Mouse (Mus musculus): ENCODE measurements around the gene AL607142.1. TPM values are rescaled to one million over a fixed set of nuclear protein-coding genes. Genes with fewer than 3 reads are reported as not detected.

The AL607142.1 gene
- total RNA-seq, 1 experiment: not detected

DNA sequence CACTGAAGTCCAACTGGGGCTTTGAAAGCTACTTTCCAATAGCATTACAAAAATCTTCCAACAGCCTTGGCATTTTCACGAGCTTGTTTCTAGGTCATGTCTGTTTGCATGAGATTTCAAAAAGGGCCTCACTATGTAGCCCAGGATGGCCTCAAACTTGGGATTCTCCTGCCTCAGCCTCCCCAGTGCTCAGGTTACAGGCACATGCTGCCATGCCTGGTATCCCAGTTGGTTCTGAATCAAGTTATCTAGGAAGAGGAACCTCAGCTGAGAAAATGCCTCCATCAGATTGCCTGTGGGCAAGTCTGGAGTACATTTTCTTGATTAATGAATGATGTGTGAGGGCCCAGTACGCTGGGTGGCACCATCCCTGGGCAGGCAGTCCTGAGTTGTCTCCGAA lies 6.6 kb upstream of the AL607142.1 start:
- DNase-seq (ENCODE audit: low read depth, low spot score): no peak
- in situ Hi-C loops (cut with MboI; ENCODE audit: low sequenced_read_pairs in 2 of 2, unreplicated experiment in 2 of 2): no loop called here

DNA sequence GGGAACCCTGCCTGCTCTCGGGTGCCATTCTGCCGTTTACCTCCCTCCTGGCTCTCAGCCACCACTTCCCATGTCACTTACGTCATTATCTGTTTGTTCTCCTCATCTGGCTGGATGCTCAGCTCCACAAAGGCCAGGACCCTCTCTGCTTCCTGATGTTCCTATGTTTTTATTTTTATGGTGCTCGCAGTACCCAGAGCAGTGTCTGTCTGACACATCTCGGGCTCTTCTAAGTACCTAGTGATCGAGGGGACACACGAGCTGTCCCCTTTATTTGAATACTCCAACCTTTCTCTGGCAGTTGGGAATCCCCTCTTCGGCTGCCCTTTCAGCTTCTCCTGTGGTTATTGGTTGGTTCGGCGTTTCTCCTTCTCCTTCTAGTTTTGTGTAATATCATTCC lies 6.0 kb upstream of the AL607142.1 start:
- no peak overlapping the region for H3K27ac ChIP-seq (ENCODE audit: insufficient read depth, low read depth, low read length, poor library complexity, severe bottlenecking)
- H3K4me3 ChIP-seq (ENCODE audit: insufficient read depth in 1 of 2, low read depth in 1 of 2, low read length in 2 of 2, poor library complexity in 1 of 2, severe bottlenecking in 1 of 2): no peak overlapping the region
- no peak overlapping the region for H3K9ac ChIP-seq (ENCODE audit: insufficient read depth, low read depth, low read length, poor library complexity, severe bottlenecking)
- no peaks in the 10 kb centered on the region for H3K4me1 ChIP-seq (ENCODE audit: control insufficient read depth in 2 of 2, insufficient read depth in 2 of 2, low read length in 2 of 2, poor library complexity in 1 of 2)
- in situ Hi-C loops (cut with MboI; ENCODE audit: low sequenced_read_pairs in 2 of 2, unreplicated experiment in 2 of 2): no loop called here
- DNase-seq (ENCODE audit: low read depth, low spot score): no peak
- H3K9me3 ChIP-seq (ENCODE audit: control insufficient read depth, insufficient read depth, low read depth, low read length): no peaks in the 10 kb centered on the region
- TF ChIP-seq HCFC1 (IDR thresholded peaks at IDR 0.05; ENCODE audit: borderline replicate concordance, insufficient read depth, low read length) (no peak), ZNF384 (IDR thresholded peaks at IDR 0.05; ENCODE audit: low read depth, low read length) (no peak), CHD2 (IDR thresholded peaks at IDR 0.05; ENCODE audit: low read depth, low read length) (no peak), MAFK (IDR thresholded peaks at IDR 0.05; ENCODE audit: insufficient read depth, low read depth, low read length) (no peak), ZC3H11A (IDR thresholded peaks at IDR 0.05; ENCODE audit: borderline replicate concordance, low read depth, low read length) (no peak)
- H3K36me3 ChIP-seq (ENCODE audit: control insufficient read depth, insufficient read depth, low read length, poor library complexity, severe bottlenecking): no peaks in the 10 kb centered on the region

More for the DNA sequence above, 6.6 kb upstream of the AL607142.1 start:
- Histone ChIP-seq H3K4me3 (ENCODE audit: insufficient read depth in 1 of 2, low read depth in 1 of 2, low read length in 2 of 2, poor library complexity in 1 of 2, severe bottlenecking in 1 of 2) (no peak overlapping the region), H3K27ac (ENCODE audit: insufficient read depth, low read depth, low read length, poor library complexity, severe bottlenecking) (no peak overlapping the region), H3K4me1 (ENCODE audit: control insufficient read depth in 2 of 2, insufficient read depth in 2 of 2, low read length in 2 of 2, poor library complexity in 1 of 2) (no peaks in the 10 kb centered on the region), H3K36me3 (ENCODE audit: control insufficient read depth, insufficient read depth, low read length, poor library complexity, severe bottlenecking) (no peaks in the 10 kb centered on the region), H3K9ac (ENCODE audit: insufficient read depth, low read depth, low read length, poor library complexity, severe bottlenecking) (no peak overlapping the region), H3K9me3 (ENCODE audit: control insufficient read depth, insufficient read depth, low read depth, low read length) (no peaks in the 10 kb centered on the region)
- TF ChIP-seq ZC3H11A (IDR thresholded peaks at IDR 0.05; ENCODE audit: borderline replicate concordance, low read depth, low read length) (no peak), HCFC1 (IDR thresholded peaks at IDR 0.05; ENCODE audit: borderline replicate concordance, insufficient read depth, low read length) (no peak), ZNF384 (IDR thresholded peaks at IDR 0.05; ENCODE audit: low read depth, low read length) (no peak), MAFK (IDR thresholded peaks at IDR 0.05; ENCODE audit: insufficient read depth, low read depth, low read length) (no peak), CHD2 (IDR thresholded peaks at IDR 0.05; ENCODE audit: low read depth, low read length) (no peak)

DNA sequence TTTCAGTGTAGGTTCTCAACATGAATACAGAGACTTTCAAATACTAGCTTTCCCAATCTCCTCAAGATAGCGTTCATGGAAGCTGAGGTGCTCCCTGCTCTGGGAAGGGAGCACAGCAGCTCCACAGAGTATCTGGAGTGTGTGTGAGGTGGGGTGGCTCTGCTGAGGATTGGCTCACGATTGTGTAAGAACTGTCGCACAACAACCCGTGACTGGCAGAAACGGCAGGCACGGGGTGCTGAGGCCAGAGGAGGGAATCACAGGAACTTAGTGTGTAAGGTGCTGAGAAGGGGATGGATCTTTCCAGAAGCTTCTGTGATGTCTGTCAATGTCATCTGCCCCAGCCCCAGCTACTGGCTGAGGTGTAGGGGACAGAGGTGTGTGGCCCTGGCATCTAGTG lies 3.1 kb upstream of the AL607142.1 start:
- no peaks in the 10 kb centered on the region for H3K36me3 ChIP-seq (ENCODE audit: control insufficient read depth, insufficient read depth, low read length, poor library complexity, severe bottlenecking)
- H3K9me3 ChIP-seq (ENCODE audit: control insufficient read depth, insufficient read depth, low read depth, low read length): no peaks in the 10 kb centered on the region
- no peak overlapping the region for H3K27ac ChIP-seq (ENCODE audit: insufficient read depth, low read depth, low read length, poor library complexity, severe bottlenecking)
- DNase-seq (ENCODE audit: low read depth, low spot score): no peak
- no peak overlapping the region for H3K4me3 ChIP-seq (ENCODE audit: insufficient read depth in 1 of 2, low read depth in 1 of 2, low read length in 2 of 2, poor library complexity in 1 of 2, severe bottlenecking in 1 of 2)
- no peaks in the 10 kb centered on the region for H3K4me1 ChIP-seq (ENCODE audit: control insufficient read depth in 2 of 2, insufficient read depth in 2 of 2, low read length in 2 of 2, poor library complexity in 1 of 2)
- H3K9ac ChIP-seq (ENCODE audit: insufficient read depth, low read depth, low read length, poor library complexity, severe bottlenecking): no peak overlapping the region
- in situ Hi-C loops (cut with MboI; ENCODE audit: low sequenced_read_pairs in 2 of 2, unreplicated experiment in 2 of 2): no loop called here
- TF ChIP-seq MAFK (IDR thresholded peaks at IDR 0.05; ENCODE audit: insufficient read depth, low read depth, low read length) (no peak), ZNF384 (IDR thresholded peaks at IDR 0.05; ENCODE audit: low read depth, low read length) (no peak), CHD2 (IDR thresholded peaks at IDR 0.05; ENCODE audit: low read depth, low read length) (no peak), ZC3H11A (IDR thresholded peaks at IDR 0.05; ENCODE audit: borderline replicate concordance, low read depth, low read length) (no peak), HCFC1 (IDR thresholded peaks at IDR 0.05; ENCODE audit: borderline replicate concordance, insufficient read depth, low read length) (no peak)

DNA sequence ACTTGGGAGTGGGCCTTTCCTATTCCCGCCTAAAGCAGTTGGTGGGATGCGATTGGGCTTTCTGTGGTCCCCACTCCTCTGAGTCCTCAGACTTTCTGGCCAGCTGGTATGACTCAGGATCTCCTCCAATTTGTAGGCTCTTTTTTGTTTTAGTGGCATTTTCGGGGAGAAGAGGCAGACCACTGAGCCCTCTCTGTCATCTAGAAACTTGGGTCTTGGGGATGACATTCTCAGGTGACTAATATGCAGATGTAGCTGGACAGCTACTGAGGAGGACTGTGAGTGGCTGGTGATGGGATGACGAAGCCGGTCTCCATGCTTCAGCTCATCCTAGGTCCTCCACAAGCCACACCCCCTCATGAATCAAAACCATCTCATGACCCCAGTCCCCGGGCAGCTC lies 2.6 kb upstream of the AL607142.1 start:
- Histone ChIP-seq H3K36me3 (ENCODE audit: control insufficient read depth, insufficient read depth, low read length, poor library complexity, severe bottlenecking) (no peaks in the 10 kb centered on the region), H3K9me3 (ENCODE audit: control insufficient read depth, insufficient read depth, low read depth, low read length) (no peaks in the 10 kb centered on the region), H3K4me1 (ENCODE audit: control insufficient read depth in 2 of 2, insufficient read depth in 2 of 2, low read length in 2 of 2, poor library complexity in 1 of 2) (no peaks in the 10 kb centered on the region), H3K9ac (ENCODE audit: insufficient read depth, low read depth, low read length, poor library complexity, severe bottlenecking) (no peak overlapping the region), H3K27ac (ENCODE audit: insufficient read depth, low read depth, low read length, poor library complexity, severe bottlenecking) (no peak overlapping the region), H3K4me3 (ENCODE audit: insufficient read depth in 1 of 2, low read depth in 1 of 2, low read length in 2 of 2, poor library complexity in 1 of 2, severe bottlenecking in 1 of 2) (no peak overlapping the region)
- no peak for DNase-seq (ENCODE audit: low read depth, low spot score)
- TF ChIP-seq ZC3H11A (IDR thresholded peaks at IDR 0.05; ENCODE audit: borderline replicate concordance, low read depth, low read length) (no peak), CHD2 (IDR thresholded peaks at IDR 0.05; ENCODE audit: low read depth, low read length) (no peak), MAFK (IDR thresholded peaks at IDR 0.05; ENCODE audit: insufficient read depth, low read depth, low read length) (no peak), HCFC1 (IDR thresholded peaks at IDR 0.05; ENCODE audit: borderline replicate concordance, insufficient read depth, low read length) (no peak), ZNF384 (IDR thresholded peaks at IDR 0.05; ENCODE audit: low read depth, low read length) (no peak)
- in situ Hi-C loops (cut with MboI; ENCODE audit: low sequenced_read_pairs in 2 of 2, unreplicated experiment in 2 of 2): no loop called here

DNA sequence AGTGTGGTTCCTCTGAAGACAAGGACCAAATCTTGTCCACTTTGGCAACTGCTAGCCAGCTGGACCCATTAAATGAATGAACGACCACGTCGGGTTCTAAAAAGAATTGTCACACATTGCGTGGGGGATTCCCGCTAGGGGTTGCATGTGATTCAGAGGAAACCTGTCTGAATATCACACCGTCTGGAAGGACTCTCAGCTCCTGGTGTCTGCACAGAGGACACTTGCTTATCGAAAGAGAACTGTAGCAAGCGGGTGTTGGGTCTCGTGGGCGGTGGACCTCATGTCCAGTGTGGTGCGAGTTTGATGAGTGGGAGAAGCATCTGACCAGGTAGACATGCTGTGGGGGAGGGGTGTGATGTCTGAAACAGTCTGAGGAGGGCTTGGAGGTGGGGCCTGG lies 2.0 kb upstream of the AL607142.1 start:
- no peak for TF ChIP-seq HCFC1 (IDR thresholded peaks at IDR 0.05; ENCODE audit: borderline replicate concordance, insufficient read depth, low read length)
- no peak for TF ChIP-seq ZC3H11A (IDR thresholded peaks at IDR 0.05; ENCODE audit: borderline replicate concordance, low read depth, low read length)
- no peak for TF ChIP-seq ZNF384 (IDR thresholded peaks at IDR 0.05; ENCODE audit: low read depth, low read length)
- no peak for TF ChIP-seq CHD2 (IDR thresholded peaks at IDR 0.05; ENCODE audit: low read depth, low read length)
- TF ChIP-seq MAFK (IDR thresholded peaks at IDR 0.05; ENCODE audit: insufficient read depth, low read depth, low read length): no peak
- H3K4me1 ChIP-seq (ENCODE audit: control insufficient read depth in 2 of 2, insufficient read depth in 2 of 2, low read length in 2 of 2, poor library complexity in 1 of 2): no peaks in the 10 kb centered on the region
- in situ Hi-C loops (cut with MboI; ENCODE audit: low sequenced_read_pairs in 2 of 2, unreplicated experiment in 2 of 2): no loop called here
- H3K27ac ChIP-seq (ENCODE audit: insufficient read depth, low read depth, low read length, poor library complexity, severe bottlenecking): no peak overlapping the region
- no peak for DNase-seq (ENCODE audit: low read depth, low spot score)
- no peaks in the 10 kb centered on the region for H3K36me3 ChIP-seq (ENCODE audit: control insufficient read depth, insufficient read depth, low read length, poor library complexity, severe bottlenecking)
- H3K4me3 ChIP-seq (ENCODE audit: insufficient read depth in 1 of 2, low read depth in 1 of 2, low read length in 2 of 2, poor library complexity in 1 of 2, severe bottlenecking in 1 of 2): no peak overlapping the region
- no peaks in the 10 kb centered on the region for H3K9me3 ChIP-seq (ENCODE audit: control insufficient read depth, insufficient read depth, low read depth, low read length)
- no peak overlapping the region for H3K9ac ChIP-seq (ENCODE audit: insufficient read depth, low read depth, low read length, poor library complexity, severe bottlenecking)

All from ES-E14 (cell line).